In genomic region chr14:56351959-56352660, GRCm38 (mm10) we compare ENCODE assay signal across 10 mouse cellular contexts. TPM values are rescaled to one million over a fixed set of nuclear protein-coding genes. Genes with fewer than 3 reads are reported as not detected.
A peak's percentile ranks its signal among the peaks of the same experiment; 100 is the strongest.
DNase-seq lines count a peak whose midpoint lies in the region; ATAC-seq and TF ChIP-seq lines count a peak whose summit lies in the region.
"Had no signal": no experiment of that assay in that cellular context is flagged by ENCODE, and none has a peak within 500 bp of the region (broad histone marks: within the 10 kb centered on the region; RNA-seq: fewer than 3 reads in every experiment).

No protein-coding gene starts in this region.

- DNase-seq in kidney, postnatal 25 days, result peak; percentile 31 to 34
- DNase-seq in G1E (ENCODE audit: low spot score), result peak; percentile 21
- peak; percentile 30 for DNase-seq in c-Kit-positive CD71-positive TER-119-positive erythroid progenitor cells, embryonic 14.5 days (ENCODE audit: low spot score)
- peak; percentile 52 for DNase-seq in midbrain, postnatal 0 days (ENCODE audit: low spot score)
- DNase-seq in gastrocnemius, postnatal 36 days, result no peak
- no peak for DNase-seq in left cerebral cortex, adult 18-20 months (ENCODE audit: low spot score in 2 of 2)

- H3K9me3 ChIP-seq in kidney, embryonic 16.5 days (ENCODE audit: low read length), result no peaks in the 10 kb centered on the region
- no peaks in the 10 kb centered on the region for H3K9me3 ChIP-seq in G1E (replicated peaks)
- H3K9me3 ChIP-seq in heart, embryonic 12.5 days (replicated peaks), result no peaks in the 10 kb centered on the region
- H3K9me3 ChIP-seq in midbrain, postnatal 0 days (ENCODE audit: low read length), result no peaks in the 10 kb centered on the region
- H3K9me3 ChIP-seq: neural tube, embryonic 13.5 days had no signal

- H3K4me1 ChIP-seq in kidney, embryonic 16.5 days (ENCODE audit: insufficient read depth, low read length), result no peaks in the 10 kb centered on the region
- H3K4me1 ChIP-seq in G1E (ENCODE audit: insufficient read depth, low read depth, low read length), result no peaks in the 10 kb centered on the region
- H3K4me1 ChIP-seq in heart, embryonic 12.5 days (replicated peaks), result 0 out of 2 replicates have a peak, but pooled peaks cover 7% of the 10 kb centered on the region
- H3K4me1 ChIP-seq in midbrain, postnatal 0 days (ENCODE audit: insufficient read depth, low read length), result no peaks in the 10 kb centered on the region
- H3K4me1 ChIP-seq: neural tube, embryonic 13.5 days had no signal

- WGBS in kidney, embryonic 16.5 days, result 34% methylated on average over 17 of the region's 17 CpGs
- WGBS in heart, embryonic 12.5 days, result 20% methylated on average over 17 of the region's 17 CpGs
- 45% methylated on average over 17 of the region's 17 CpGs for WGBS in midbrain, postnatal 0 days

- H3K27ac ChIP-seq in kidney, embryonic 16.5 days (ENCODE audit: low read length), result no peak overlapping the region
- no peak overlapping the region for H3K27ac ChIP-seq in heart, embryonic 12.5 days (ENCODE audit: poor library complexity, severe bottlenecking)
- H3K27ac ChIP-seq in midbrain, postnatal 0 days (ENCODE audit: low read depth, low read length), result no peak overlapping the region
- H3K27ac ChIP-seq: neural tube, embryonic 13.5 days had no signal

- no peaks in the 10 kb centered on the region for H3K36me3 ChIP-seq in kidney, embryonic 16.5 days (ENCODE audit: insufficient read depth, low read length)
- H3K36me3 ChIP-seq in G1E (replicated peaks), result no peaks in the 10 kb centered on the region
- no peaks in the 10 kb centered on the region for H3K36me3 ChIP-seq in heart, embryonic 12.5 days
- H3K36me3 ChIP-seq in midbrain, postnatal 0 days (ENCODE audit: insufficient read depth, low read length), result no peaks in the 10 kb centered on the region
- H3K36me3 ChIP-seq: neural tube, embryonic 13.5 days had no signal

- H3K9ac ChIP-seq in kidney, embryonic 16.5 days (replicated peaks; ENCODE audit: low read length), result no peak overlapping the region
- no peak overlapping the region for H3K9ac ChIP-seq in heart, embryonic 12.5 days
- no peak overlapping the region for H3K9ac ChIP-seq in midbrain, postnatal 0 days (replicated peaks; ENCODE audit: low read length, poor library complexity, severe bottlenecking)
- H3K9ac ChIP-seq: neural tube, embryonic 13.5 days had no signal

- no peaks in the 10 kb centered on the region for H3K27me3 ChIP-seq in kidney, embryonic 16.5 days (ENCODE audit: insufficient read depth, low read length)
- H3K27me3 ChIP-seq in G1E (ENCODE audit: insufficient read depth, low read length), result peaks cover 21% of the 10 kb centered on the region
- H3K27me3 ChIP-seq in heart, embryonic 12.5 days (replicated peaks), result no peaks in the 10 kb centered on the region
- no peaks in the 10 kb centered on the region for H3K27me3 ChIP-seq in midbrain, postnatal 0 days (ENCODE audit: insufficient read depth, low read length)
- H3K27me3 ChIP-seq: neural tube, embryonic 13.5 days had no signal

- peak; percentile 56 for TF ChIP-seq CTCF in G1E (IDR thresholded peaks at IDR 0.05; ENCODE audit: low read depth, low read length)
- peak; percentile 49 for TF ChIP-seq CTCF in midbrain, postnatal 0 days (IDR thresholded peaks at IDR 0.05)

- intact Hi-C loops in gastrocnemius, postnatal 36 days (cut with DNase I), result no loop called here

- no peak overlapping the region for H3K4me2 ChIP-seq in kidney, embryonic 16.5 days (replicated peaks; ENCODE audit: low read depth, low read length)
- peak overlapping the region; percentile 8 for H3K4me2 ChIP-seq in heart, embryonic 12.5 days
- H3K4me2 ChIP-seq in midbrain, postnatal 0 days (ENCODE audit: low read depth, low read length, poor library complexity, severe bottlenecking), result no peak overlapping the region
- H3K4me2 ChIP-seq: neural tube, embryonic 13.5 days had no signal

- ATAC-seq in kidney, embryonic 16.5 days (ENCODE audit: low FRiP score, low TSS enrichment), result no peak
- no peak for ATAC-seq in G1E (ENCODE audit: extremely low read depth, insufficient number of reproducible peaks, low FRiP score, poor library complexity, severe bottlenecking)
- ATAC-seq in heart, embryonic 12.5 days (ENCODE audit: insufficient number of reproducible peaks, low FRiP score), result no peak; the same call in 1 of the 2 replicates
- ATAC-seq in midbrain, postnatal 0 days (ENCODE audit: low FRiP score), result no peak

- H3K4me3 ChIP-seq in kidney, embryonic 16.5 days (ENCODE audit: low read length), result no peak overlapping the region
- no peak overlapping the region for H3K4me3 ChIP-seq in G1E (ENCODE audit: low read depth, low read length)
- H3K4me3 ChIP-seq in heart, embryonic 12.5 days, result no peak overlapping the region
- H3K4me3 ChIP-seq in midbrain, postnatal 0 days (ENCODE audit: low read depth, low read length), result no peak overlapping the region
- H3K4me3 ChIP-seq: neural tube, embryonic 13.5 days had no signal

RNA-seq across cellular contexts. Expression of gene Atp12a, which starts 12.8 kb away (rescaled TPM):
- polyA plus RNA-seq in kidney, embryonic 16.5 days (2015; fragmentation: Nextera tagmentation; extraction: Ambion mirVana), result 2.8 and 2.9 TPM in 2 replicates
- total RNA-seq in G1E (2014; fragmentation: Nextera tagmentation) (not detected in 2 replicates), G1E (2017) (0.11 TPM in 1 of 2 replicates, not detected in the other)
- polyA plus RNA-seq in G1E (2012), result not detected in 2 replicates
- polyA plus RNA-seq in heart, embryonic 12.5 days (2016; fragmentation: Nextera tagmentation; extraction: Ambion mirVana), result not detected in 2 replicates
- total RNA-seq in midbrain, postnatal 0 days (2014; rRNA removed), result 0.22 and 0.47 TPM in 2 replicates
- 0.15 and 0.38 TPM in 2 replicates for polyA plus RNA-seq in midbrain, postnatal 0 days (2015; fragmentation: Nextera tagmentation; extraction: Ambion mirVana)
- total RNA-seq in gastrocnemius, postnatal 36 days (2021), result not detected
- total RNA-seq in left cerebral cortex, adult 18-20 months (2021), result not detected
- total RNA-seq: gastrocnemius, postnatal 4 days had no signal

RNA-seq across cellular contexts. Expression of gene Rnf17, which starts 50.3 kb away (rescaled TPM):
- polyA plus RNA-seq in kidney, embryonic 16.5 days (2015; fragmentation: Nextera tagmentation; extraction: Ambion mirVana), result 0.92 and 1.2 TPM in 2 replicates
- total RNA-seq in G1E (2014; fragmentation: Nextera tagmentation) (not detected in 2 replicates), G1E (2017) (0.06 and 0.16 TPM in 2 replicates)
- not detected in 2 replicates for polyA plus RNA-seq in G1E (2012)
- 3.9 and 5.5 TPM in 2 replicates for polyA plus RNA-seq in heart, embryonic 12.5 days (2016; fragmentation: Nextera tagmentation; extraction: Ambion mirVana)
- 0.82 and 1.7 TPM in 2 replicates for total RNA-seq in midbrain, postnatal 0 days (2014; rRNA removed)
- 0.62 and 1.0 TPM in 2 replicates for polyA plus RNA-seq in midbrain, postnatal 0 days (2015; fragmentation: Nextera tagmentation; extraction: Ambion mirVana)
- total RNA-seq in gastrocnemius, postnatal 36 days (2021), result not detected
- total RNA-seq in left cerebral cortex, adult 18-20 months (2021), result under 1 TPM; 0.59 to 0.79 TPM

Comparison
In these comparisons a context has a peak if more than half of its experiments do, and no peak if none do; other contexts are left out.
1. DNase-seq: peak in kidney, postnatal 25 days (2 of 2), G1E (single experiment), c-Kit-positive CD71-positive TER-119-positive erythroid progenitor cells, embryonic 14.5 days (single experiment) and midbrain, postnatal 0 days (single experiment); none in gastrocnemius, postnatal 36 days (0 of 2) and left cerebral cortex, adult 18-20 months (0 of 2).